In the genomic region with DNA sequence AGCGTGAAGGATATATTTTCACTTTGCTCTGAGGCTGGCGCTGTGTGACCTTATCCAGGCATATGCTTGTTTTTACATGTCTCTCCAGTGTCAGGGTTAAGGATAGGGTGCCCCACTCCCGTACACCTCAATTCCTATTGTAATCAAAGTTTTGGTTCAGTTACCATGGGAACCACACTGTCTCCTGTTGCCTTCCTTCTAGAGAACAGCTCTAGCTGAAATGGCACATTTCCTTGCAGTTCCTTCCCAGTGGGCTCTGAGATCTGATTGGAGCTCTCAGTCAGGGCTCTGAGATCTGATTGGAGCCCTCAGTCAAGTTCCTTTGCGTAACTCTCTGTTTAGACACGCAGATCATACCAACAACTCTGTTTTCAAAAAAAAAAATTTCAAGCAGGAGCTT, we compare ENCODE assay signal across 29 mouse cellular contexts.
DNase-seq lines count a peak whose midpoint lies in the region; ATAC-seq and TF ChIP-seq lines count a peak whose summit lies in the region.
"Had no signal": no experiment of that assay in that cellular context is flagged by ENCODE, and none has a peak within 500 bp of the region (broad histone marks: within the 10 kb centered on the region; RNA-seq: fewer than 3 reads in every experiment).

No protein-coding gene starts in this region.

- WGBS in forebrain, postnatal 0 days = 55% methylated on average over 5 of the region's 5 CpGs
- 75% methylated on average over 5 of the region's 5 CpGs for WGBS in forebrain, embryonic 11.5 days
- 67% methylated on average over 5 of the region's 5 CpGs for WGBS in midbrain, embryonic 13.5 days
- 63% methylated on average over 5 of the region's 5 CpGs for WGBS in midbrain, postnatal 0 days
- WGBS in midbrain, embryonic 16.5 days = 66% methylated on average over 5 of the region's 5 CpGs
- WGBS in hindbrain, embryonic 13.5 days = 69% methylated on average over 5 of the region's 5 CpGs

- no peaks in the 10 kb centered on the region for H3K27me3 ChIP-seq in forebrain, postnatal 0 days (ENCODE audit: insufficient read depth, low read length)
- no peaks in the 10 kb centered on the region for H3K27me3 ChIP-seq in forebrain, embryonic 11.5 days (ENCODE audit: control insufficient read depth, insufficient read depth, low read length)
- no peaks in the 10 kb centered on the region for H3K27me3 ChIP-seq in midbrain, embryonic 13.5 days
- no peaks in the 10 kb centered on the region for H3K27me3 ChIP-seq in midbrain, postnatal 0 days (ENCODE audit: insufficient read depth, low read length)
- H3K27me3 ChIP-seq in CH12.LX (replicated peaks) = no peaks in the 10 kb centered on the region
- H3K27me3 ChIP-seq in midbrain, embryonic 16.5 days (ENCODE audit: control insufficient read depth, insufficient read depth, low read depth, low read length) = no peaks in the 10 kb centered on the region
- no peaks in the 10 kb centered on the region for H3K27me3 ChIP-seq in hindbrain, embryonic 13.5 days
- H3K27me3 ChIP-seq: embryonic facial prominence, embryonic 12.5 days; hindbrain, embryonic 15.5 days; kidney, embryonic 15.5 days; limb, embryonic 13.5 days; megakaryocyte, embryonic 14.5 days; neural tube, embryonic 15.5 days; stomach, embryonic 15.5 days had no signal

- H3K4me2 ChIP-seq in forebrain, postnatal 0 days (ENCODE audit: low read depth) = no peak overlapping the region
- H3K4me2 ChIP-seq in forebrain, embryonic 11.5 days (ENCODE audit: low read depth, low read length, severe bottlenecking) = no peak overlapping the region
- no peak overlapping the region for H3K4me2 ChIP-seq in midbrain, embryonic 13.5 days (replicated peaks)
- no peak overlapping the region for H3K4me2 ChIP-seq in midbrain, postnatal 0 days (ENCODE audit: low read depth, low read length, poor library complexity, severe bottlenecking)
- H3K4me2 ChIP-seq in CH12.LX (ENCODE audit: insufficient read depth, low read depth, poor library complexity, severe bottlenecking) = peak overlapping the region; percentile 50
- no peak overlapping the region for H3K4me2 ChIP-seq in midbrain, embryonic 16.5 days (ENCODE audit: low read length)
- H3K4me2 ChIP-seq in hindbrain, embryonic 13.5 days = no peak overlapping the region
- H3K4me2 ChIP-seq: embryonic facial prominence, embryonic 12.5 days; heart, embryonic 11.5 days; hindbrain, embryonic 15.5 days; kidney, embryonic 15.5 days; limb, embryonic 13.5 days; liver, embryonic 11.5 days; neural tube, embryonic 15.5 days; stomach, embryonic 15.5 days had no signal

- no peak overlapping the region for H3K4me3 ChIP-seq in forebrain, postnatal 0 days (ENCODE audit: low read depth, low read length)
- H3K4me3 ChIP-seq in forebrain, embryonic 11.5 days (ENCODE audit: low read depth, low read length) = no peak overlapping the region
- H3K4me3 ChIP-seq in midbrain, embryonic 13.5 days (replicated peaks) = no peak overlapping the region
- no peak overlapping the region for H3K4me3 ChIP-seq in midbrain, postnatal 0 days (ENCODE audit: low read depth, low read length)
- no peak overlapping the region for H3K4me3 ChIP-seq in CH12.LX (replicated peaks in 1 of 3; ENCODE audit: low read depth in 2 of 3, low read length in 2 of 3, poor library complexity in 1 of 3)
- H3K4me3 ChIP-seq in midbrain, embryonic 16.5 days (ENCODE audit: low read depth, low read length) = no peak overlapping the region
- H3K4me3 ChIP-seq in hindbrain, embryonic 13.5 days = no peak overlapping the region
- H3K4me3 ChIP-seq: embryonic facial prominence, embryonic 12.5 days; hindbrain, embryonic 15.5 days; kidney, embryonic 15.5 days; limb, embryonic 13.5 days; megakaryocyte, embryonic 14.5 days; neural tube, embryonic 15.5 days; stomach, embryonic 15.5 days had no signal

- no peak overlapping the region for H3K27ac ChIP-seq in forebrain, postnatal 0 days (ENCODE audit: low read depth, low read length)
- no peak overlapping the region for H3K27ac ChIP-seq in forebrain, embryonic 11.5 days (ENCODE audit: low read depth, low read length)
- H3K27ac ChIP-seq in midbrain, embryonic 13.5 days = 0 out of 2 replicates have a peak overlapping the region, but pooled peaks have one; percentile 9
- H3K27ac ChIP-seq in midbrain, postnatal 0 days (ENCODE audit: low read depth, low read length) = no peak overlapping the region
- no peak overlapping the region for H3K27ac ChIP-seq in CH12.LX (ENCODE audit: insufficient read depth, low read depth)
- H3K27ac ChIP-seq in midbrain, embryonic 16.5 days (ENCODE audit: low read length) = no peak overlapping the region
- H3K27ac ChIP-seq in hindbrain, embryonic 13.5 days = no peak overlapping the region
- H3K27ac ChIP-seq: embryonic facial prominence, embryonic 12.5 days; hindbrain, embryonic 15.5 days; kidney, embryonic 15.5 days; limb, embryonic 13.5 days; neural tube, embryonic 15.5 days; stomach, embryonic 15.5 days had no signal

- no peaks in the 10 kb centered on the region for H3K79me2 ChIP-seq in CH12.LX (replicated peaks; ENCODE audit: control insufficient read depth, extremely low read depth, insufficient read depth, poor library complexity, severe bottlenecking)

- ATAC-seq in forebrain, postnatal 0 days = peak; percentile 51; the same call in 1 of the 2 replicates
- ATAC-seq in forebrain, embryonic 11.5 days (replicated peaks; ENCODE audit: low FRiP score) = no peak
- no peak for ATAC-seq in midbrain, embryonic 13.5 days
- ATAC-seq in midbrain, postnatal 0 days (ENCODE audit: low FRiP score) = no peak
- peak; percentile 40; the same call in 1 of the 2 replicates for ATAC-seq in midbrain, embryonic 16.5 days
- no peak for ATAC-seq in hindbrain, embryonic 13.5 days (ENCODE audit: low FRiP score)

- dilution Hi-C loops in CH12.LX (cut with MboI; ENCODE audit: extremely low pct_ligation_motif_present, extremely low pct_unique_long_range_greater_than_20kb, low sequenced_read_pairs) = no loop called here

- TF ChIP-seq POLR2A in CH12.LX (IDR thresholded peaks at IDR 0.05; ENCODE audit: low read depth, low read length) = no peak

- H3K36me3 ChIP-seq in forebrain, postnatal 0 days (ENCODE audit: insufficient read depth) = no peaks in the 10 kb centered on the region; the same call in 1 of the 2 replicates
- no peaks in the 10 kb centered on the region for H3K36me3 ChIP-seq in forebrain, embryonic 11.5 days (ENCODE audit: control insufficient read depth, insufficient read depth, low read length)
- H3K36me3 ChIP-seq in midbrain, embryonic 13.5 days = no peaks in the 10 kb centered on the region
- no peaks in the 10 kb centered on the region for H3K36me3 ChIP-seq in midbrain, postnatal 0 days (ENCODE audit: insufficient read depth, low read length)
- H3K36me3 ChIP-seq in CH12.LX (replicated peaks in 1 of 2; ENCODE audit: control insufficient read depth in 1 of 2, insufficient read depth in 1 of 2, low read length in 1 of 2) = no peaks in the 10 kb centered on the region
- H3K36me3 ChIP-seq in midbrain, embryonic 16.5 days (ENCODE audit: control insufficient read depth, insufficient read depth, low read length) = no peaks in the 10 kb centered on the region
- no peaks in the 10 kb centered on the region; the same call in 1 of the 2 replicates for H3K36me3 ChIP-seq in hindbrain, embryonic 13.5 days
- H3K36me3 ChIP-seq: embryonic facial prominence, embryonic 12.5 days; G1E; hindbrain, embryonic 15.5 days; kidney, embryonic 15.5 days; limb, embryonic 13.5 days; neural tube, embryonic 15.5 days; stomach, embryonic 15.5 days had no signal

- no peaks in the 10 kb centered on the region for H3K4me1 ChIP-seq in forebrain, postnatal 0 days (ENCODE audit: insufficient read depth)
- peaks cover 4% of the 10 kb centered on the region; the same call in 1 of the 2 replicates for H3K4me1 ChIP-seq in forebrain, embryonic 11.5 days (replicated peaks; ENCODE audit: control insufficient read depth, insufficient read depth, low read length)
- H3K4me1 ChIP-seq in midbrain, embryonic 13.5 days (replicated peaks) = peaks cover 18% of the 10 kb centered on the region
- H3K4me1 ChIP-seq in midbrain, postnatal 0 days (ENCODE audit: insufficient read depth, low read length) = 0 out of 2 replicates have a peak, but pooled peaks cover 3% of the 10 kb centered on the region
- H3K4me1 ChIP-seq in CH12.LX (ENCODE audit: control insufficient read depth in 1 of 2, insufficient read depth in 2 of 2) = no peaks in the 10 kb centered on the region
- peaks cover 9% of the 10 kb centered on the region; the same call in 1 of the 2 replicates for H3K4me1 ChIP-seq in midbrain, embryonic 16.5 days (ENCODE audit: control insufficient read depth, insufficient read depth, low read length)
- peaks cover 16% of the 10 kb centered on the region for H3K4me1 ChIP-seq in hindbrain, embryonic 13.5 days (replicated peaks)
- H3K4me1 ChIP-seq: embryonic facial prominence, embryonic 12.5 days; kidney, embryonic 15.5 days; megakaryocyte, embryonic 14.5 days; stomach, embryonic 15.5 days had no signal

- H3K9ac ChIP-seq in forebrain, postnatal 0 days = no peak overlapping the region
- H3K9ac ChIP-seq in forebrain, embryonic 11.5 days (ENCODE audit: low read length) = no peak overlapping the region
- no peak overlapping the region for H3K9ac ChIP-seq in midbrain, embryonic 13.5 days (replicated peaks)
- no peak overlapping the region for H3K9ac ChIP-seq in midbrain, postnatal 0 days (replicated peaks; ENCODE audit: low read length, poor library complexity, severe bottlenecking)
- H3K9ac ChIP-seq in CH12.LX (ENCODE audit: insufficient read depth, low read depth) = no peak overlapping the region
- H3K9ac ChIP-seq in midbrain, embryonic 16.5 days (ENCODE audit: low read depth, low read length) = no peak overlapping the region
- H3K9ac ChIP-seq in hindbrain, embryonic 13.5 days = no peak overlapping the region
- H3K9ac ChIP-seq: embryonic facial prominence, embryonic 12.5 days; hindbrain, embryonic 15.5 days; kidney, embryonic 15.5 days; limb, embryonic 13.5 days; neural tube, embryonic 15.5 days; stomach, embryonic 15.5 days had no signal

- TF ChIP-seq CTCF in forebrain, postnatal 0 days (IDR thresholded peaks at IDR 0.05; ENCODE audit: low read depth) = no peak
- TF ChIP-seq CTCF in midbrain, postnatal 0 days (IDR thresholded peaks at IDR 0.05) = no peak
- TF ChIP-seq CTCF in CH12.LX (conservative IDR thresholded peaks at IDR 0.05 in 1 of 2, IDR thresholded peaks at IDR 0.05 in 1 of 2; ENCODE audit: low read depth in 2 of 2, low read length in 2 of 2) = no peak

- no peak for TF ChIP-seq RAD21 in CH12.LX (IDR thresholded peaks at IDR 0.05; ENCODE audit: low read depth, low read length)

- no peaks in the 10 kb centered on the region for H3K9me3 ChIP-seq in forebrain, postnatal 0 days (ENCODE audit: low read length)
- no peaks in the 10 kb centered on the region for H3K9me3 ChIP-seq in forebrain, embryonic 11.5 days (ENCODE audit: control insufficient read depth, low read length)
- H3K9me3 ChIP-seq in midbrain, embryonic 13.5 days = no peaks in the 10 kb centered on the region
- H3K9me3 ChIP-seq in midbrain, postnatal 0 days (ENCODE audit: low read length) = no peaks in the 10 kb centered on the region
- H3K9me3 ChIP-seq in CH12.LX (replicated peaks; ENCODE audit: low read length) = no peaks in the 10 kb centered on the region
- H3K9me3 ChIP-seq in midbrain, embryonic 16.5 days (replicated peaks; ENCODE audit: control insufficient read depth, low read length, poor library complexity, severe bottlenecking) = no peaks in the 10 kb centered on the region
- no peaks in the 10 kb centered on the region for H3K9me3 ChIP-seq in hindbrain, embryonic 13.5 days
- H3K9me3 ChIP-seq: embryonic facial prominence, embryonic 12.5 days; hindbrain, embryonic 15.5 days; kidney, embryonic 15.5 days; limb, embryonic 13.5 days; neural tube, embryonic 15.5 days; stomach, embryonic 15.5 days had no signal

- no peak for TF ChIP-seq EP300 in CH12.LX (IDR thresholded peaks at IDR 0.05; ENCODE audit: low read length)

- no peak for DNase-seq in forebrain, postnatal 0 days
- DNase-seq in forebrain, embryonic 11.5 days (ENCODE audit: low spot score) = no peak
- DNase-seq in midbrain, postnatal 0 days (ENCODE audit: low spot score) = no peak
- no peak for DNase-seq in CH12.LX (ENCODE audit: extremely low read depth)
- DNase-seq: adrenal gland, postnatal 14 days; cerebellum, adult 11-12 months; cerebellum, adult 9-11 months; embryo, embryonic 11 days; gastrocnemius, postnatal 25 days; heart, adult 18-20 months; heart, postnatal 4 days; kidney, adult 18-20 months; kidney, postnatal 25 days; lung, postnatal 4 days; retina, postnatal 1 day; right cerebral cortex, postnatal 14 days had no signal

- in situ Hi-C loops in CH12.LX (cut with MboI; ENCODE audit: low pct_ligation_motif_present, low pct_unique_long_range_greater_than_20kb, low sequenced_read_pairs) = no loop called here

Comparison
In these comparisons a context has a peak if more than half of its experiments do, and no peak if none do; other contexts are left out.
1. ATAC-seq: peak in forebrain, postnatal 0 days (single experiment) and midbrain, embryonic 16.5 days (single experiment); none in forebrain, embryonic 11.5 days (single experiment), midbrain, embryonic 13.5 days (single experiment), midbrain, postnatal 0 days (single experiment) and hindbrain, embryonic 13.5 days (single experiment).